Mouse (Mus musculus): ENCODE results near the gene Osbpl9.

DNA sequence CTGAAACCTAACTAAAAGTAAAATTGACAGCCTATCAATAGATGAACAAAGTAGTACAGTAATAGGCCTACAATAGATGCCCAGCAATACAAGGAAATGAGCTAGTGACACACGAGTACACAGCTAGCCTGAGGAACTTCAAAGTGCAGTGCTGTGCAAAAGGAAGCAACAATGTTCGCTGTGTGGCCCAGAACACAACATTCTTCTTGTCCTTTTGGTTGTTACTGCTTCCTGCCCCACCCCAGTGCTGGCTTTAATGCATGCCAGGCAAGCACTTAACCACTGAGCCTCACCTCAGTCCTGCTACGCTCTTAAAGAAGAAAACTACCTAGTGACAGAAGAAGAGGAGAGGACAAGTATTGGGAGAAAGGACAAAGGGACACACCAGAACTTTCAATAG lies 122.4 kb downstream of the Osbpl9 start:
- TF ChIP-seq CTCF (conservative IDR thresholded peaks at IDR 0.05 in 1 of 2, IDR thresholded peaks at IDR 0.05 in 1 of 2; ENCODE audit: low read depth in 2 of 2, low read length in 2 of 2) = no peak
- no peak for TF ChIP-seq ZKSCAN1 (IDR thresholded peaks at IDR 0.05; ENCODE audit: borderline replicate concordance, low read depth, low read length)
- TF ChIP-seq MAFK (IDR thresholded peaks at IDR 0.05; ENCODE audit: insufficient replicate concordance, low read length) = no peak

Data from CH12.LX (cell line).